Mouse (Mus musculus): ENCODE results near the gene Ccnc.

Ccnc gene

DNA sequence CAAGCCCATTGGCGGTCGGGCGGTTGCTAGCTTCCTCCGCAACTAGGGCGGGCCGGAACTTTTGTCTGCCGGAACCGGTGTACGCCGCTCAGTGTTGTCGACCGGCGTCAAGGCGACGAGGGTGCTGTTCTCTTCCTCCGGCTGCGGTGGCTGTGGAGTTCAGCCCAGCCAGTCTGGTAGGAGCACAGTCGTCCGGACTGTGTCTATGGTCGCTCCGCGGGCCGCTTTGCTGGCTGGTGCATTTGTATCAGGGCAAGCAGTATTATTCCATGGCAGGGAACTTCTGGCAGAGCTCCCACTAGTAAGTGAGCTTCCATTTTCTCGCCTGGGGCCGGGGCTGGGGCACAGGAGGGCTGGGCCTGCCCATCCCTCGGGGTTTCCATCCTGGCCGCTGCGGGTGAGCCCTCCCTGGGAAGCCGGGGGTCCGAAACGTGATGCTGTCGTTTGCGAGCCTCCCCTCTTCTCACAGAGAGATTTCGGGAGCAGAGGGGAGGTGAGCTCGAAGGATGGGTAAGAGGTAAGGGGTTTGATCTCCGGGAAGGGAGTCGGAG lies at the start of gene Ccnc:
Gene Ccnc (plus strand): TSS at position 87 of the 551 bp plus-strand sequence.
- peak; percentile 75 to 89 for DNase-seq (ENCODE audit: low spot score in 2 of 2)

DNA sequence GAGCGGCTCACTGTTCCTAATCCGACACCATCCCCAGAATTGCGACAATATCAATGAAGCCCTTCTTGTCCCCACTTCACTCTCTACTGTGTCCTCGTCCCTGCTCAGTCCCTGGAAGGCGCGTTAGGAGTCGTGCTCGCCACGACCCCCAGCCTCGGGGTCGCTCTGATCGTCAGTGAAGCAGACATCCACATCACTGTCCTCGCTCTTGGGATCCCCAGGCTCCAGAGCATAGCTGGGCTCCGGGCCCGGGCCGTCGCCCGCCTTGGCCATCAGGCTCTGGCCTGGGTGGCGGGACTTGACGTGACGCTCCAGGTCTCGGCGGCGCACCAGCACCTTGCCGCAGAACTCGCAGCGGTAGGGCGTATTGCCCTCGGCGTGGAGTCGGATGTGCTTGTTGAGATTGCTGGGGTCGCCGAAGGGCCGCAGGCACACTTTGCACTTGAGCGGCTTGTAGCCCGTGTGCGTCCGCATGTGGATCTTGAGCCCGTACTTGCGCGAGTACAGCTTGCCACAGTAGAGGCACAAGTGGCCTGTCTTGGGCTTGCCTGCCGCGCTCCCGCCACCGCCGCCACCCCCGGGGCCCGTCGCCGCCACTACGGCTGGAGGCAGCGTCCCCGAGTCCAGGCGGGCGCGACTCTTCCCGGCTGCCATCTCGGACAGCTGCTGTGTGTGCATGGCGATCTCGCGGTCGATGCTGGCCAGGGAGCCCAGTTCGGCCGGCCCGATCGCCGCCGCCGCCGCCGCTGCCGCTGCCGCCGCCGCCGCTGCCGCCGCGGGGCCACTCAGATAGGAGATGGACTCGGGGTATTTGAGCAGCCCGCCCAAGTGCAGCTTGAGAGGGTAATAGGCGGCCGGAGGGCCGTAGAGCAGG lies 49.2 kb upstream of the Ccnc start:
- peak in 1 of 2 experiments; percentile 20 for DNase-seq (ENCODE audit: low spot score in 2 of 2)

DNA sequence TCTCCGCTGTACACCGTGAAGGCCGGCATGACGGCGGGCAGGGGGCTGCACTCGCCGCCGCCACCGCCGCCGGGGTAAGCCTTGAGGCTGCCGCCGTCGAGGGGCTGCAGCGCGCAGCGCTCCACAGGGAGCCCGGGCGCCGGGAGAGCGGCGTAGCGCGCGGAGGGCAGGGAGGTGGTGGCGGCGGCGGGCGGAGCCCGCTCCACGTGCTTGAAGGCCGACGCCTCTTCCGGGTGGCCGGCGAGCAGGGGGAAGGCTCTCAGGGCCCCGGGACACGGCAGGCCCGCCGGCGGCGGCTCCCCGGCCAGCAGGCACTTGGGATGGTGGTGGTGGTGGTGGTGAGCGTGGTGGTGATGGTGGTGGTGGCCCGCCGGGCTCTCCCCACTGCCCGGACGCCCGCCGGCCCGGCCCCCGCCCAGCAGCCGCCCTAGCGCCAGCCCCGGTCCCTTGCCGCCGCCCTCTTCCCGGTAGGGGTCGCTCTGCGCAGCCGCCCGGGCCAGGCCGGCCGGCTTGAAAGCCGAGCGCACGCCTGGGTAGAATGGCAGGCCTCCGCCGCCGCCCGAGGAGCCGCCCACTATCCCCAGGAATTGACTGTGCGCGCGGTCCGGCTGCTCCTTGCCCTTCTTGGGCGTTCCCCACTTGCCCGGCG lies 48.4 kb upstream of the Ccnc start:
- peak in 1 of 2 experiments; percentile 36 for DNase-seq (ENCODE audit: low spot score in 2 of 2)

DNA sequence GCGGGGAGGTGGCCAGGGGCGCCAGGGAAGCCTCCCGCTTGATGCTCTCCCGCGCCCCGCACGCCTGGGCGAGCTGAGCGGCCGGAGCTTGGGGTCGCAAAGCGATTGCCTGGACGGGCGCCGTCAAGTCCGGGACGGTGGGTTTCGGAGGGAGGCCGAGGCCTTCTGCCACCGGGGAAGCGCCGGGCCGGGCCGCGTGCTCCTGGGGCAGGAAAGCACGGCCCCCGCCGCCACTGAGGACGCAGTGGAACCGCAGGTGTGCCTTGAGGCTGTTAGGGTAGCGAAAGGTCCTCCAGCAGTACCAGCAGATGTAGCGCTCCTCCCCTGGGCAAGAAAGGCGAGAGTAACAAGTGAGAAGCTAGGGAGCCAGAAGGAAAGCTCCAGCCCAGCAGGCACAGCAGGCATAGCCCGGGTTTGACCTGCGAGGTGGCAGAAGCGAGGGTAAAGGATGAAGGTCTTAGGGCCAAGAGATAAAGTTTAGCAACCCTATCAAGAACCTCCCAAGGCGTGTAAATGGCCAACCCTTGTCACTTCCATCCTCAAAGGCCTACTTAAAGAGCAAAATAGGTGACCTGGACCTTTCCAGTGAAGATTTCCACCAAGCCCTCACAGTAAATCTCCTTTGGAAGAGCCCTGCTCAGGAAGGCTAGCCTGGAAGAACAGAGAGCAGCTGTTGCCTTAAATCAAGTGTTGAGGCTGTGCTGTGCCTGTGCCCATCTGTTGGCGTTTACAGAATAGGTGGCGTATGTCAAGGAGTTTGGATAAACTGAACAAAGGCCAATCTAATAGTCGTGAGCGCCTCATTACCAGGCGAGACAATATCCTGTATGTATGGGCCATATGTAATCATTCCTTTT lies 47.6 kb upstream of the Ccnc start:
- peak in 1 of 2 experiments; percentile 1 for DNase-seq (ENCODE audit: low spot score in 2 of 2)

DNA sequence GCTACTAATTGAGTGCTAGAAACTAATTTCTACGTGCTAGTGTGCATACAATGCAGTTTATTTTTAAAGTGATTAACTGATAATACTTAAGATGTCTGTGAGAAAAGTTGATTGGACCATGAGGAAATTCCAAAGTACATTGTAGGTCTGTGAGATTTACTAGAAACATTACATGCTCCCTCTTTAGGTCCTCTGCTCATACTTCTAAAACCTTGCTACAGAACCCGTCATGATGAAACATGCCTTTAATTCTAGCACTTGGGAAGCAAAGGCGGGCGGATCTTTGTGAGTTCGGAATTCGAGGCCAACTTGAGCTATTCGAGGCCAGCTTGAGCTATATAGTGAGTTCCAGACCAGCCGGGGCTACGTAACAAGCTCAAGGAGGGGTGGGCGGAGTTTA lies 46.5 kb upstream of the Ccnc start:
- DNase-seq (ENCODE audit: low spot score in 2 of 2): no peak

DNA sequence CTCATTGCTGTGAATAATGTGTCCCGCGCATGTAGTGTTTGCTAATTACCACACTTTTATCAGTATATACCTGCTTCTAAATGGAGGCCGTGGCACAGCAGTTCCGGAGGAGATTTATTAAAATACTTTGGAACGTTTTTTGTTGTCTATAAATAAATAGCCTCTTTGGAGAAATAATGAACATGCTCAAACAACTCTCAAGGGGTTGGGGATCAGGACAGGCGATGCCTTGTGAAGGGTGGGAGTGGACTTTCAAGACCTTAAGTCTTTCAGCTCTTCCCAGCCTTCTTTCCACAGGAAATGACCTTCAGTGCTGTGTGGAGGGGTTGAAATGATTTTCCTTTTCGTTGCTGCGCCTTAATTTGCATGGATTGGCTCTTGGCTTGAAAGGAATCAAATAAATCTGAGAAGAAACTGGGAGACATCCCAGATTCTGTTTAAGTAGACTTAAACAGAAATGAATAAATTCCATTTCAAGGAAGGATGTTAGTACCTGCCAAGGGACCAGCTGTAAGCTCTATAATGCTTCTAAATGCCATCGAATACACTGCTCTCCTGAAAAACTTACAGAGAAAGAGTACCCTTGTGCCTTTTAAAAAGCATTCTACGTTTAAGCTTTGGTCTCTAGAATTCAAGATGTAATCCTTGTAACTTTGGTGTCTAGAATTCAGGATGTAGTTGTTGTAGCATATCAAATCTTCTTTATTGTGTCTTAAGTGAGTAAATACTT lies 44.9 kb upstream of the Ccnc start:
- DNase-seq (ENCODE audit: low spot score in 2 of 2): no peak

DNA sequence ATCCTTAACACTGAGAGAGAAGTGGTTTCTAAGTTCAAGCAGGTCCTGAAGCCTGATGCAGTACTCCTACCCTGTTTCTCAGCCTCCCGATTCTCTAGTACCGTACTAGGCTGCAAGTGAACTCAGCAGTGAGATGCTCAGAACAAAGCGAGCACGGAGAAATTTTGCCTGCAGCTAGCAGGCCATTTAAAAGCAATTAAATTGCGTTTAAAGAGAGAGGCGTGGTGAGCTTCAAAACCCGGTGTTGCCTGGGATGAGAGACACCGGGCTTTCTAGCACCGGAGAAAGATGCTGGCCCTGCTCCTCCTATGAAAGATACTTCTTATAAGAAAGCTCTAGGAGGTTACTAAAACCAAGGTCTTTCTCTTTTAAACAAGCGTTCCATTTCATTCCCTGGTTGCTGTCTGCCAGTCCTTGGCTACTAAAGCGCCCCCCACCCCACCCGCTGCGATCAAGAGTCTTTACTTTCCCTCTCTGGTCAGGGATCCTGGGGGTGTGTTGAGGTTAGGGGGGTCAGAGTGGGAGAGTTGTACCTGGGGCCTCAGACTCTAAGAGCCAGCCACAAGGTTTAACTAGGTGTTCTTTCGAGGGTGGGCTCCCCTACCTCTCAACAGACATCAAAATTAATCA lies 43.0 kb upstream of the Ccnc start:
- DNase-seq (ENCODE audit: low spot score in 2 of 2): no peak

DNA sequence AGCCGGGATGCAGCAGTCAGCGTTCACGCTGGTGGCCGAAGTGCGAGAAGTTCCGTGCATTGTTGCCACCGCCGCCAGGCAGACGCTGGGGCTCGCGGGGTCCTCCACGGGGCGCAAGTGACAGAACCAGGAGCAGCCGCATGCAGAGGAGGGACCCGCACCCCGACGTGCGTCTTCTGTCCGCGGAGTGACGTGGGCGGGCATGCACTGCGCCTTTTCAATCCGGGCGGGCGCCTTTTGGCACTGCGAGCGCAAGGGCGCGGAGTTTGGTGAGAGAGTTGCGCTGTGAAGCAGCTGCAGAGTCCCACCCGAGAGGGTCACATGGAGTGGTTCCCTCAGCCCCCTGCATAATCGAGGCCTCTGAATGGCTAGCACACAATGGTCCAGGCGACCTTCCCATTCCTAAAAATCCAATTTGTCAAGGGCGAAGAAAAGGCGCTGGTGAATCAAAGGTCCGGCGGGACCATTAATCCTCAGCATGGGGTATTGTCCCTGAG lies 41.9 kb upstream of the Ccnc start, which contains the start of gene Prdm13:
Gene Prdm13 (minus strand): TSS at position 369 of the 497 bp plus-strand sequence.
- peak in 1 of 2 experiments; percentile 4 for DNase-seq (ENCODE audit: low spot score in 2 of 2)

DNA sequence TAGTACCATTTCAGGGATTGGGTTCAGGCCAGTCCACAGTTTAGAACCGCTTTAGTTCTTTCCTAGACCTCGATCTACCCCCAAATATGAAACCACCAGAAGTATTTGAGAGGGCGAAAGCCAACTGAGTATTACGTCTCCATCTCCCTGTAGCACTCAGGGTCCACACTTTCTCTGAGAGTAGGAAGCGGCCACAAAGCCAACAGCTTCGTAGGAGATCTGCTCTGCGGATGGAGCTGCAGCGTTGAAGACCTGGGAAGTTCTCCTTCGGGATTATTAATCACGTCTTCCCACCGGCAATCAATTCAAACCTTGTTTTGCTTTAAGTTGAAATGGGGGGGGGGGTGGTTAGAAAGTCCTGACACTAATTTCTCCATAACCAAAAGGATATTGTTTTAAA lies 41.1 kb upstream of the Ccnc start:
- no peak for DNase-seq (ENCODE audit: low spot score in 2 of 2)

DNA sequence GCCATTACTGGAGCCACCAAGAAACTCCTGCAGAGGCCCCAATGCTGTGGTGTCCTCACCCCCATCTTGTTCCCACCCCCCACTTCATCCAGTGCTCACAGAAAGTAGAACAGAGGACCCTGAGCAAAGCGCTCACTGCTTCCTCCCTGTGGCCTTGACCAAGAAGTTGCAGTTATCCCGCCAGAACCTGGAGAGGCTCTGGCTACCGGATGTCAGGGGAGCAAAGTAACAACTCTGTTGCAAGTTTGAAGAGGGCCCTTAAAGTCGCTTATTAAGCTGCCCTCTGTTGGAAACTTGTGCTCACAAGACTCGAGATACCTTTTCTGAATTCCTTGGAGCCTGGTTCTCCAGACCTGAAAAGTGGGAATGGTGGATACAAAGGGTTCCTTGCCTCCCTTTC lies 40.6 kb upstream of the Ccnc start:
- no peak for DNase-seq (ENCODE audit: low spot score in 2 of 2)

DNA sequence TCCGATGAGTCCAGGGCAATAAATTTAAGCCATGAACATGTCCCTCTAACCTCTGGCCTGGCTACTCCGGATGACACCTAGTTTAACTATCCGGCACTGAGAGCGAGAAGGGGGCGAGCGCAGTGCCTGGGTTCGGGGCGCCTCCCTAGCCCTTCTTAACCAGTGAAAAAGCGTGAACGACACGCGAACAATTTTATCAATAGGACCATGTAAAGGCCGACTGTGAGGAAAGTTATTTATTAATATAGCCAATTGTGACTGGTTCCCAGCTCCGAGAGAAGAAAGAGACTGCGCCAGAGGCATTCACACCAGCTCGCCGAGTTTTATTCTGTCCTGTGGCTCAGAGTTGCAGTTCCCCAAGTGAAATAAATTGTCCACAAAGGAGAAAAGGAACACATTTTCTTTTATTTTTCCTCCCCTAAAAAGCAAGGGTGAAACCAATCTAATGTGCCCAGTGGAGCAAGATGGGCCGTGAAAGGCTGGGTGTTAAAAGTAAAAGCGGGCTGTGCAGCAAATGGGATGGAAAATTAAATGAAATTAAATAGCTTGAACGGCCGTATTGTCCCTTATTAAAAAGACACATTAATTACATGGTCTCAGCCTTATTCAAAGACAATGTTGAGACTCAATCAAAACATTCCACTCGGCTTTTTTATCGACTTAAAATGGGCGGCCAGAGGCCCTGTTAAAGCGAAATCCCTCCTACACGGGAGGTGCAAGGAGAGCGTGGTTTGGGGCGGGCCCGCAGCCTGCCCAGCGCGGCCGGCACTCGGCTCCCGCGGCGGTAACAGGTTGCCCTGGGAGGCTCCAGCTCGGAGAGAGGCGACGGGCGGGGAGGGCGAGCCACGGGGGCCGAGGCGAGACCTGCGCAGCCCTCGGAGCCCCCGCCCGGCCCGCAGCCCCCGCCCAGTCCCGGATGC lies 39.5 kb upstream of the Ccnc start:
- DNase-seq (ENCODE audit: low spot score in 2 of 2): no peak

DNA sequence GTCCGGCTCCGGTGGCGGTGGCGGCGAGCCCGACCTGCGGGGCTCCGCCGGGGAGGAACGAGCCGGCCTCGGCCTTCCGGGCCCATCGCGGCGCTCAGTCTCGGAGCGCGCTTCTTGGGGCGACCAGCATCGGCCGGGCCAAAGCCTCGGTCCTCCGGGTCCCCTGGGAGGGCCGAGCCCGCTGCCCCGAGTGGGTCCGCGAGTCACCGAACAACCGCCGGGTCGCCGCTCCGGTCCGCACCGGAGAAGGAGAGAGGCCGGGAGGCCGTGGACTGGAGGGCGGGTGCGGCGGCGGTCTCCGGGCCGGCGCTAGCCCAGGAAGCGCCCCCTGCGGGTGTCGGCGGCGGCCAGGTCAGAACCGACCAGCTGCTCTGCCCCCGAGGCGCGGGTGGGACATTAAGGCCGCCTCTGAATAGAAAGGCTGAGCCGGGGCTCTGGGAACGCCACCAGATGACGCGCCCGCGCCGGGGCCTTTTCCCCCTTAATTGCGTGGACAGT lies 38.7 kb upstream of the Ccnc start:
- peak in 1 of 2 experiments; percentile 42 for DNase-seq (ENCODE audit: low spot score in 2 of 2)

DNA sequence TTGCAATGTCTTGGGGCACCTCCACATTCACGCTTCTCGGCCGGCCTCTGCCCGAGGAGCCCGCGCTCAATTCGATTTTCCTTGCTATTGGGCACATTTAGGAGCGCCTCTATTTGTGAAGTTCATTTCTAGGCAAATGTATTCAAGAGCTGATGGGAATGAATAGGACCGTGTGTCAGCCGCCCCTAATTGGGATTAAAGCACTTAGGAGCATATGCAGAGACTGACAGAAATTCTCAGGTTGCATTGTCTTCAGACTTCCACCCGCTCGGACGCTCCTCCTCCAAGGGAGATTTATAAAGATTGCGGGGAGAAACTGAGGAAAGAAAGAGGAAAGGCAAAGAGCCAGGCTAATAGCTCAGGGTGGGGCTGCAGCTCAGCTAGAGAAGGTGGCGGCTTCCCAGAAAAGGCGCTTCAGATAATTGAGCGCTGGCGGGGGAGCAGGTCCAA lies 38.0 kb upstream of the Ccnc start:
- no peak for DNase-seq (ENCODE audit: low spot score in 2 of 2)

DNA sequence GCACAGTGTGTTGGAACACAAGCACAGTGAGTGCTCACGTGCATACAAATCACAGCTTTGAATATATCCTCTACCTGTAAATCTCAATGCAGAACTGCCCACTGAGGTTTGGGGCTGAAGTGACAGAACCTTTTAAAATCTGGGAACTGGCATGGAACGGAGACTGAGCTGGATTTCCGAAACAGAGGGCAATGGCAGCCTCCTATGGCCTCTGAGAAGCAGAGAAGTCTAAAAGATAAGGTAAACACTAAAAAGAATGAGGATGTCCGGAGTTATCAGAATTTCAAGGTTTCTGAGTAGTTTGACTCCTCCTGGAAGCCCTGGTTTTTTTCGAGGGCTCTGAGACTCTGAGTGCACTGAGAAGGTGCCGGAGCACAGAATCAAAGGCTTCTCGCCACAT lies 37.3 kb upstream of the Ccnc start:
- no peak for DNase-seq (ENCODE audit: low spot score in 2 of 2)

DNA sequence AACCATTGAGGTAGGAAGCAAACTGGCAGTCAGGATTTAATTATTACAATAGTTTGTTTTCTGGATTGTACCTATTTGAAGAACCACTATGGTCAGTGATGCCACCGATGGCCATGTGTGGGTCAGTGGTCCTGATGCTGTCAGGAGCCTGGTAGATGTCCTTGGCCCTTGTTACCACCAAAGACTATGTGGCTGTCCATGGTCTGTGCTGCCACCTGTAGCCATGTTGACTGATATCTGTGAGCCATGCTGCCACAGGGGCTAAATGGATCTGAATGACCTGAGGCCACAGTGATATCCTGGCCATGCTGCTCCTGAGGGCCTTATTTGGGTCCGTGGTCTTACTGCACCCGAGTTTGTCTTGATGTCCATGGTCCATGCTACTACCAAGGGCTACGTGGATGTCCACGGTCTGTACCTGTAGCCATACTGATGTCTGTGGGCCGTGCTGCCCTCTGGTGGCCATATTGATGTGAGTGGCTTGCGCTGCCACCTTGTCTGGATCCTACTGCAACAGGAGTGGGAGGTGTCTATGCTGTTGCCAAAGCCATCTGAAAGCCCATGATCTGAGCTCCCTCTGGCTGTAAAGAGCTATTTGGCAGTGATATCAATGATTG lies 31.8 kb upstream of the Ccnc start:
- peak in 1 of 2 experiments; percentile 72 for DNase-seq (ENCODE audit: low spot score in 2 of 2)

DNA sequence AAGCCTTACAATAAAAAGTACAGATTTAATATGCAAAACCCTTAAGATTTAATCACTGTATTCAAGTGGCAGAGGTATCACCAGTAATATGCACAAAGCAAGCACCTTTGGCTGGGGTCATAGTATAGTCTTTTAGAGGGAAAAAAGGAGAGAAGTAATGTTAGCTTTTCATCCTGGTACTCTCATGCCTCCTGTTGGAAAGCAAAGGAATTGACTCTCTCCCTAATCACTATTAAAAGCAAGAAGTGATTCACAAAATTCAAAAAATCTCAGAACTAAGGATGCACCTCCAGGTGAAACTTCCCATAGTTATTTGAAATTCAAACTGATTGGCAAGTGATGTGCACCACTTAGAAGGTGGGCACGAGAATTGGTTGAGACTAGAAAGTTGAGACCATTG lies 22.5 kb upstream of the Ccnc start:
- DNase-seq (ENCODE audit: low spot score in 2 of 2): no peak

DNA sequence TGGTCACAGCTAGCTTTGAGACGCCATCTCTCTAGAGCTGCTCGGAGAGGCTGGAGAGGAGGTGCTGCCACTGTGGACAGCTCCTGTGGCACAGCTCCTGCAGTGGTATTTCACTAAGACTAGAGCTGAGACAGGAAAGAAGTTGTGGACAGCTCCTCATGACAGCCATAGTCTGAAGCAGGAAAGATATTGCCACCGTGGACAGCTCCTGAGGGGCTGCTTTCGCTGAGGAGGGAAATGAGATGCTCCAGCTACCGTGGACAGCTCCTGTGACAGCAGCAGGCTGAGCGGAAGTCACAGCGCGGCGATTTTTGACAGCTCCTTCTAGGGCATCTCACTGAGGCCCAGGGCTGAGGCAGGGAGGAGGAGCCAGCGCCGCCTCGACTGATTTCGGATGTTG lies 15.4 kb upstream of the Ccnc start:
- peak in 1 of 2 experiments; percentile 47 for DNase-seq (ENCODE audit: low spot score in 2 of 2)

DNA sequence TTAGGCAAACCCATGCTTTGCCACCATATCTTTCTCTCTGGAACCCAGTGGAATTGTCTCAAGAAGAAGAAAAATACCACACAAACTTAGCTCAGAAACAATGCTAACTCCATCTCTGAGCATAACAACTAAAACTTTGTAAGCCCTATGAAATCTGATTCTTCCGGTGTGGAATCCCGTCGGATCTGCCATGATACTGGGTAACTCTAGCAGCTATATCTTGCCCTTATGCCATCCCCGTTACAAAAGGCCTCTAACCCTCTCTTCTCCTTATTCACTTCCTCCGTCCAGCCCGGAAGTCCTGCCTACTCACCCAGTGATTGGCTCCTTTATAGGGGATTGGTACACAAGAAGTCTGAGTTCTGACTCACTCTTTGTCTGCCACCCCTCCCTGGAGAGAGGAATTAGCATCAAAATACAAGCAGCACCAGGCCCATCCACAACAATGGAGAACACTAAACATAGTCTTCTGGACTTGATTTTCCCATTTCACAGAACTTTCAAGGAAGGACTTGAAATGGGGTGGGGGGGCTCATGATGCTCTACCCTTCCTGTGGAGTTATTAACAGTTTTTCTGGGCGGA lies 4.7 kb upstream of the Ccnc start:
- no peak for DNase-seq (ENCODE audit: low spot score in 2 of 2)

Data from cerebellum, postnatal 4 days (tissue).